ENCODE assay signal across 7 mouse cellular contexts in genomic region chr10:68277671-68278151, GRCm38 (mm10). TPM values are rescaled to one million over a fixed set of nuclear protein-coding genes. Genes with fewer than 3 reads are reported as not detected.
DNase-seq lines count a peak whose midpoint lies in the region; ATAC-seq and TF ChIP-seq lines count a peak whose summit lies in the region.

No protein-coding gene starts in this region.

- peak overlapping the region; percentile 92; the same call in 1 of the 2 replicates for H3K4me2 ChIP-seq in CH12.LX (ENCODE audit: insufficient read depth, low read depth, poor library complexity, severe bottlenecking)

- peaks cover 3 to 19% of the 10 kb centered on the region in 2 experiments for H3K4me1 ChIP-seq in CH12.LX (ENCODE audit: control insufficient read depth in 1 of 2, insufficient read depth in 2 of 2)
- H3K4me1 ChIP-seq in embryonic fibroblast, embryonic 13.5 days (ENCODE audit: control insufficient read depth, insufficient read depth, low read length) = peaks cover 5% of the 10 kb centered on the region

- peak; percentile 51 for ATAC-seq in activated CD4-positive, CD25-positive, alpha-beta regulatory T cell, adult 4 months

- peak; percentile 61 for DNase-seq in CH12.LX (ENCODE audit: extremely low read depth)
- peak; percentile 41 to 49 for DNase-seq in heart, postnatal 14 days
- peak; percentile 46 to 69 for DNase-seq in kidney, postnatal 4 days
- peak; percentile 73 for DNase-seq in lung, postnatal 36 days
- DNase-seq in retina, postnatal 1 day = peak; percentile 63

- intact Hi-C loops in heart, postnatal 14 days (cut with DNase I) = loop anchor here (5.0 kb wide), 1 partner anchor 185 kb away; no protein-coding TSS in a partner anchor

- no peak for TF ChIP-seq EP300 in CH12.LX (IDR thresholded peaks at IDR 0.05; ENCODE audit: low read length)

- peak in 1 of 2 experiments; percentile 31; a peak in 1 of 4 replicates for TF ChIP-seq CTCF in CH12.LX (conservative IDR thresholded peaks at IDR 0.05 in 1 of 2, IDR thresholded peaks at IDR 0.05 in 1 of 2; ENCODE audit: low read depth in 2 of 2, low read length in 2 of 2)
- no peak for TF ChIP-seq CTCF in embryonic fibroblast, embryonic 13.5 days (IDR thresholded peaks at IDR 0.05; ENCODE audit: borderline replicate concordance, insufficient read depth, low read length)

- no peaks in the 10 kb centered on the region for H3K27me3 ChIP-seq in CH12.LX (replicated peaks)

- peaks cover 0 to 7% of the 10 kb centered on the region in 2 experiments for H3K36me3 ChIP-seq in CH12.LX (replicated peaks in 1 of 2; ENCODE audit: control insufficient read depth in 1 of 2, insufficient read depth in 1 of 2, low read length in 1 of 2)

- peak overlapping the region; percentile 60 to 83 (median 68) for H3K4me3 ChIP-seq in CH12.LX (replicated peaks in 1 of 3; ENCODE audit: low read depth in 2 of 3, low read length in 2 of 3, poor library complexity in 1 of 3)
- peak overlapping the region; percentile 99 for H3K4me3 ChIP-seq in embryonic fibroblast, embryonic 13.5 days (ENCODE audit: insufficient read depth, low read length)

- in situ Hi-C loops in CH12.LX (cut with MboI; ENCODE audit: low pct_ligation_motif_present, low pct_unique_long_range_greater_than_20kb, low sequenced_read_pairs) = loop anchor here (10.0 kb wide), 1 partner anchor 113 kb away; no protein-coding TSS in a partner anchor

- peak overlapping the region; percentile 83 for H3K9ac ChIP-seq in CH12.LX (ENCODE audit: insufficient read depth, low read depth)

- peak; percentile 15 for TF ChIP-seq RAD21 in CH12.LX (IDR thresholded peaks at IDR 0.05; ENCODE audit: low read depth, low read length)

- dilution Hi-C loops in CH12.LX (cut with MboI; ENCODE audit: extremely low pct_ligation_motif_present, extremely low pct_unique_long_range_greater_than_20kb, low sequenced_read_pairs) = no loop called here

- no peaks in the 10 kb centered on the region for H3K9me3 ChIP-seq in CH12.LX (replicated peaks; ENCODE audit: low read length)

- H3K79me2 ChIP-seq in CH12.LX (replicated peaks; ENCODE audit: control insufficient read depth, extremely low read depth, insufficient read depth, poor library complexity, severe bottlenecking) = peaks cover 2% of the 10 kb centered on the region; the same call in 1 of the 2 replicates

- TF ChIP-seq POLR2A in CH12.LX (IDR thresholded peaks at IDR 0.05; ENCODE audit: low read depth, low read length) = no peak; the same call in 1 of the 2 replicates
- TF ChIP-seq POLR2A in embryonic fibroblast, embryonic 13.5 days (IDR thresholded peaks at IDR 0.05; ENCODE audit: low read depth, low read length) = 0 out of 2 replicates have a peak, but pooled peaks have one; percentile 12

- H3K27ac ChIP-seq in CH12.LX (ENCODE audit: insufficient read depth, low read depth) = peak overlapping the region; percentile 54; the same call in 1 of the 2 replicates
- peak overlapping the region; percentile 96 for H3K27ac ChIP-seq in embryonic fibroblast, embryonic 13.5 days (ENCODE audit: insufficient read depth, low read length)

TF ChIP-seq in CH12.LX, 34 proteins besides CTCF, POLR2A, EP300 and RAD21:
- no peak for TF ChIP-seq UBTF (IDR thresholded peaks at IDR 0.05; ENCODE audit: low read depth, low read length)
- TF ChIP-seq BHLHE40 (IDR thresholded peaks at IDR 0.05; ENCODE audit: low read depth, low read length) = no peak
- TF ChIP-seq ZKSCAN1 (IDR thresholded peaks at IDR 0.05; ENCODE audit: borderline replicate concordance, low read depth, low read length) = no peak
- peak; percentile 16; the same call in 1 of the 2 replicates for TF ChIP-seq CHD1 (IDR thresholded peaks at IDR 0.05; ENCODE audit: low read depth, low read length)
- TF ChIP-seq MAFK (IDR thresholded peaks at IDR 0.05; ENCODE audit: insufficient replicate concordance, low read length) = no peak
- no peak for TF ChIP-seq JUN (IDR thresholded peaks at IDR 0.05; ENCODE audit: insufficient read depth, low read depth, low read length)
- peak; percentile 60; the same call in 1 of the 2 replicates for TF ChIP-seq SIN3A (IDR thresholded peaks at IDR 0.05; ENCODE audit: low read length)
- TF ChIP-seq HCFC1 (IDR thresholded peaks at IDR 0.05; ENCODE audit: low read depth, low read length) = no peak
- no peak for TF ChIP-seq USF1 (IDR thresholded peaks at IDR 0.05; ENCODE audit: low read depth, low read length)
- TF ChIP-seq ETS1 (conservative IDR thresholded peaks at IDR 0.05; ENCODE audit: low read depth, low read length) = peak; percentile 33; the same call in 1 of the 2 replicates
- TF ChIP-seq PAX5 (IDR thresholded peaks at IDR 0.05; ENCODE audit: low read length) = no peak
- TF ChIP-seq IRF4 (IDR thresholded peaks at IDR 0.05; ENCODE audit: low read depth, low read length) = peak; percentile 53; the same call in 1 of the 2 replicates
- no peak for TF ChIP-seq ZC3H11A (IDR thresholded peaks at IDR 0.05; ENCODE audit: low read depth, low read length)
- TF ChIP-seq MEF2A (IDR thresholded peaks at IDR 0.05; ENCODE audit: borderline replicate concordance, low read depth, low read length) = peak; percentile 41; the same call in 1 of the 2 replicates
- TF ChIP-seq KAT2A (IDR thresholded peaks at IDR 0.05; ENCODE audit: insufficient replicate concordance, low read length) = no peak
- no peak for TF ChIP-seq JUND (conservative IDR thresholded peaks at IDR 0.05; ENCODE audit: low read depth, low read length)
- no peak for TF ChIP-seq MAZ (IDR thresholded peaks at IDR 0.05; ENCODE audit: low read depth, low read length)
- TF ChIP-seq NRF1 (IDR thresholded peaks at IDR 0.05; ENCODE audit: low read depth, low read length) = no peak
- 0 out of 2 replicates have a peak, but pooled peaks have one; percentile 15 for TF ChIP-seq ELF1 (IDR thresholded peaks at IDR 0.05; ENCODE audit: low read depth, low read length)
- peak; percentile 45 for TF ChIP-seq MXI1 (IDR thresholded peaks at IDR 0.05; ENCODE audit: low read depth, low read length)
- TF ChIP-seq ZNF384 (IDR thresholded peaks at IDR 0.05; ENCODE audit: low read depth, low read length) = no peak
- no peak; the same call in 1 of the 2 replicates for TF ChIP-seq RCOR1 (conservative IDR thresholded peaks at IDR 0.05; ENCODE audit: low read depth, low read length)
- TF ChIP-seq POLR2AphosphoS2 (IDR thresholded peaks at IDR 0.05; ENCODE audit: low read depth, low read length) = no peak

RNA-seq across cellular contexts. Expression of gene Arid5b, which starts 0.8 kb away (rescaled TPM):
- total RNA-seq in CH12.LX (2012; rRNA removed) = 1.2 and 1.8 TPM in 2 replicates
- 1.1 and 1.3 TPM in 2 replicates for total RNA-seq in CH12.LX (2014; rRNA removed)
- 2.0 and 2.6 TPM in 2 replicates for polyA plus RNA-seq in CH12.LX (2012; ENCODE audit: insufficient read length, low read depth)
- polyA plus RNA-seq in activated CD4-positive, CD25-positive, alpha-beta regulatory T cell, adult 4 months (2017; shearing (Covaris generic)) = 10 to 100 TPM; 42.4 to 46.4 TPM
- polyA plus RNA-seq in embryonic fibroblast, embryonic 13.5 days (2011; ENCODE audit: insufficient read length, low read depth, missing spikeins) = 80.2 and 101 TPM in 2 replicates
- total RNA-seq in heart, postnatal 14 days (2021) = 10 to 100 TPM; 25.6 to 26.0 TPM

Comparison
In these comparisons a context has a peak if more than half of its experiments do, and no peak if none do; other contexts are left out.
1. Peak in every context shown above with its lines: DNase-seq, ATAC-seq, H3K4me3 ChIP-seq and H3K27ac ChIP-seq.
2. RNA of gene Arid5b, which starts 0.8 kb away (polyA plus RNA-seq): 80.2 to 101 TPM in embryonic fibroblast, embryonic 13.5 days and 42.4 to 46.4 TPM in activated CD4-positive, CD25-positive, alpha-beta regulatory T cell, adult 4 months; 2.0 to 2.6 TPM in CH12.LX; every median in the first group is over 10 times any median in the second.